Mouse (Mus musculus): Measurements from ENCODE around the gene Selenon. TPM values are rescaled to one million over a fixed set of nuclear protein-coding genes. Genes with fewer than 3 reads are reported as not detected.

Selenon gene
- polyA plus RNA-seq, 1 experiment from 2014 or later = 2.8 TPM

GRCm38 (mm10) chr4:134594731-134595439 is 42.9 kb upstream of the Selenon start:
- DNase-seq (peak; percentile 22), ATAC-seq (peak; percentile 76)
- peak overlapping the region; percentile 35; the same call in 1 of the 2 replicates for H3K27ac ChIP-seq (ENCODE audit: low read depth)
- 68% methylated on average over 10 of the region's 10 CpGs for WGBS (ENCODE audit: insufficient replicate concordance)
- no peaks in the 10 kb centered on the region for H3K9me3 ChIP-seq (ENCODE audit: low read length)
- no peak overlapping the region for H3K4me3 ChIP-seq (ENCODE audit: low read depth, low read length)
- H3K4me1 ChIP-seq (ENCODE audit: insufficient read depth) = no peaks in the 10 kb centered on the region
- no peak overlapping the region for H3K9ac ChIP-seq (replicated peaks)
- no peaks in the 10 kb centered on the region; the same call in 1 of the 2 replicates for H3K36me3 ChIP-seq (replicated peaks; ENCODE audit: insufficient read depth, low read length)
- H3K27me3 ChIP-seq (ENCODE audit: insufficient read depth, low read length) = no peaks in the 10 kb centered on the region
- no peak overlapping the region for H3K4me2 ChIP-seq (ENCODE audit: low read depth, low read length)
- TF ChIP-seq EP300 (IDR thresholded peaks at IDR 0.05; ENCODE audit: low read depth) (peak; percentile 49; the same call in 1 of the 2 replicates), CTCF (IDR thresholded peaks at IDR 0.05; ENCODE audit: low read depth) (no peak)

GRCm38 (mm10) chr4:134592442-134592841 is 40.5 kb upstream of the Selenon start:
- 60% methylated on average over 4 of the region's 4 CpGs for WGBS (ENCODE audit: insufficient replicate concordance)
- TF ChIP-seq CTCF (IDR thresholded peaks at IDR 0.05; ENCODE audit: low read depth) (no peak), EP300 (IDR thresholded peaks at IDR 0.05; ENCODE audit: low read depth) (no peak)

GRCm38 (mm10) chr4:134591506-134592061 is 39.6 kb upstream of the Selenon start:
- Histone ChIP-seq H3K4me2 (ENCODE audit: low read depth, low read length) (no peak overlapping the region), H3K27me3 (ENCODE audit: insufficient read depth, low read length) (no peaks in the 10 kb centered on the region), H3K9ac (replicated peaks) (no peak overlapping the region), H3K27ac (ENCODE audit: low read depth) (no peak overlapping the region), H3K4me3 (ENCODE audit: low read depth, low read length) (no peak overlapping the region), H3K36me3 (replicated peaks; ENCODE audit: insufficient read depth, low read length) (no peaks in the 10 kb centered on the region; the same call in 1 of the 2 replicates), H3K9me3 (ENCODE audit: low read length) (no peaks in the 10 kb centered on the region), H3K4me1 (ENCODE audit: insufficient read depth) (peaks cover 15% of the 10 kb centered on the region)
- 76% methylated on average over 11 of the region's 11 CpGs for WGBS (ENCODE audit: insufficient replicate concordance)
- TF ChIP-seq EP300 (IDR thresholded peaks at IDR 0.05; ENCODE audit: low read depth) (no peak), CTCF (IDR thresholded peaks at IDR 0.05; ENCODE audit: low read depth) (no peak)
- DNase-seq = no peak
- no peak for ATAC-seq

More at GRCm38 (mm10) chr4:134592442-134592841, 40.5 kb upstream of the Selenon start:
- peaks cover 11% of the 10 kb centered on the region for H3K4me1 ChIP-seq (ENCODE audit: insufficient read depth)
- no peaks in the 10 kb centered on the region for H3K9me3 ChIP-seq (ENCODE audit: low read length)
- DNase-seq (no peak), ATAC-seq (no peak)
- no peaks in the 10 kb centered on the region; the same call in 1 of the 2 replicates for H3K36me3 ChIP-seq (replicated peaks; ENCODE audit: insufficient read depth, low read length)
- H3K4me3 ChIP-seq (ENCODE audit: low read depth, low read length) = no peak overlapping the region
- H3K27me3 ChIP-seq (ENCODE audit: insufficient read depth, low read length) = no peaks in the 10 kb centered on the region
- no peak overlapping the region for H3K4me2 ChIP-seq (ENCODE audit: low read depth, low read length)
- no peak overlapping the region for H3K9ac ChIP-seq (replicated peaks)
- no peak overlapping the region for H3K27ac ChIP-seq (ENCODE audit: low read depth)

DNA sequence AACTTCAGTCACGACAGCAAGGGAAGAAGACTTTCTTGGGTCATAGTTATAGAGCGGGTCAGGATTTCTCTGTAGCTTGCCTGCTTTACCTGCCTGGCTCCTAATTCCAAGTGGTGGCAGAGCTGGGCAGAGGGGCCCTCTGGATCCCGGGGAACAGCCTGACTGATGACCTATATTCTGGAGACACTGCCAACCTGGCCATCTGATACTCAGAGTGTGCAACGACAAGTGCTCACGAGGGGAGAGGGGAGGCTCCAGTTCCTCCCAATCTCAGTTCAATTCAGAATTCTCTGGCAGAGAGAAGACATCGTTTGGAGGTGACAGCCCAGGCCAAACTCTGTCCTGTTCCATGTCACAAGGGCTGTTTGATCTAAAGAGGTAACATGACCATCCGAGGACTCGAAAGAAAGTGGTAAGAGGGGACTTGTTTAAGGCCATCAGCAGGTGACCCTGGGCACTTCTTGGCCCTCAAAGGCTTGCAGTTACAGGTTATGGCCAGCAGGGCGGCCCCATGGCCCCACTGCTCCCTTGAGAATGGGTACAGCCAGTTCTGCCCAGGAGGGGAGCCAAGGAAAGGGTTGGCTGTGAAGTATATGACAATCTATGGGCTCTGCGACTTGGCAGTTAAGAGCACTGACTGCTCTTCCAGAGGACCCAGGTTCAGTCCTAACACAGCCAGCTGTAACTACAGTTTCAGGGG is 38.4 kb upstream of the Selenon start:
- Histone ChIP-seq H3K9ac (replicated peaks) (no peak overlapping the region), H3K27me3 (ENCODE audit: insufficient read depth, low read length) (no peaks in the 10 kb centered on the region), H3K9me3 (ENCODE audit: low read length) (no peaks in the 10 kb centered on the region), H3K4me2 (ENCODE audit: low read depth, low read length) (no peak overlapping the region), H3K36me3 (replicated peaks; ENCODE audit: insufficient read depth, low read length) (no peaks in the 10 kb centered on the region), H3K4me3 (ENCODE audit: low read depth, low read length) (no peak overlapping the region), H3K27ac (ENCODE audit: low read depth) (no peak overlapping the region), H3K4me1 (ENCODE audit: insufficient read depth) (peaks cover 15% of the 10 kb centered on the region)
- no peak for TF ChIP-seq EP300 (IDR thresholded peaks at IDR 0.05; ENCODE audit: low read depth)
- peak; percentile 71 for TF ChIP-seq CTCF (IDR thresholded peaks at IDR 0.05; ENCODE audit: low read depth)
- ATAC-seq (no peak), DNase-seq (no peak)
- WGBS (ENCODE audit: insufficient replicate concordance) = 77% methylated on average over 10 of the region's 10 CpGs

GRCm38 (mm10) chr4:134589786-134590185 is 37.8 kb upstream of the Selenon start:
- Histone ChIP-seq H3K27ac (ENCODE audit: low read depth) (peak overlapping the region; percentile 39; the same call in 1 of the 2 replicates), H3K4me2 (ENCODE audit: low read depth, low read length) (no peak overlapping the region), H3K4me1 (ENCODE audit: insufficient read depth) (peaks cover 15% of the 10 kb centered on the region), H3K27me3 (ENCODE audit: insufficient read depth, low read length) (no peaks in the 10 kb centered on the region), H3K9ac (replicated peaks) (no peak overlapping the region), H3K36me3 (replicated peaks; ENCODE audit: insufficient read depth, low read length) (no peaks in the 10 kb centered on the region), H3K4me3 (ENCODE audit: low read depth, low read length) (no peak overlapping the region), H3K9me3 (ENCODE audit: low read length) (no peaks in the 10 kb centered on the region)
- ATAC-seq = no peak
- no peak for DNase-seq
- TF ChIP-seq CTCF (IDR thresholded peaks at IDR 0.05; ENCODE audit: low read depth) (no peak), EP300 (IDR thresholded peaks at IDR 0.05; ENCODE audit: low read depth) (no peak)
- 84% methylated on average over 9 of the region's 9 CpGs for WGBS (ENCODE audit: insufficient replicate concordance)

DNA sequence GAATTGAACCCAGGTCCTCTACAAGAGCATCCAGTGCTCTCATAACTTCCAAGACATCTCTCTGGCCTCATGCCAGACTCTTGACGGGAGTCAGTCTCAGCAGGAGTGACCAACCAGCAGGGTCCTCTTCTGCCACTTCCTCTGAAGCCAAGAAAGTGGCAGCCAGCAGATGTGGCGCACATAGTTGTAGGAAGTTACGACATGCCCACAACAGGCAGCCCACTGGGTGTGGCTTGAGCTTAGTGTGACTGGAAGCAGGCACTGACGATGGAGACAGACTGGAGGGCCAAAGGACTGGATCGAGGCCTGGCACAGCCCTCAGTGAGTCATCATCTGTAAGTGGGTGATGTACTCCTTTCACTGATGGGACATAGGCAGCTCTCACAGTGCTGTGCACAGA is 37.0 kb upstream of the Selenon start:
- ATAC-seq (peak; percentile 53; the same call in 1 of the 2 replicates), DNase-seq (peak; percentile 48)
- no peaks in the 10 kb centered on the region for H3K9me3 ChIP-seq (ENCODE audit: low read length)
- no peaks in the 10 kb centered on the region for H3K36me3 ChIP-seq (replicated peaks; ENCODE audit: insufficient read depth, low read length)
- H3K9ac ChIP-seq (replicated peaks) = no peak overlapping the region
- no peaks in the 10 kb centered on the region for H3K27me3 ChIP-seq (ENCODE audit: insufficient read depth, low read length)
- no peak overlapping the region for H3K4me3 ChIP-seq (ENCODE audit: low read depth, low read length)
- TF ChIP-seq CTCF (IDR thresholded peaks at IDR 0.05; ENCODE audit: low read depth) = no peak
- no peak for TF ChIP-seq EP300 (IDR thresholded peaks at IDR 0.05; ENCODE audit: low read depth)
- H3K4me2 ChIP-seq (ENCODE audit: low read depth, low read length) = no peak overlapping the region
- 64% methylated on average over 5 of the region's 5 CpGs for WGBS (ENCODE audit: insufficient replicate concordance)
- 0 out of 2 replicates have a peak overlapping the region, but pooled peaks have one; percentile 16 for H3K27ac ChIP-seq (ENCODE audit: low read depth)
- H3K4me1 ChIP-seq (ENCODE audit: insufficient read depth) = peaks cover 15% of the 10 kb centered on the region

Data from liver, postnatal 0 days (tissue).